Mouse (Mus musculus) E14TG2a.4 (cell line): Measurements from ENCODE around the gene Steap4.

Source experiments
- H3K27me3 ChIP-seq: 2 replicates; pipeline ENCODE4 v1.6.1; 2014; ENCODE audit warnings: low read length, control low read depth; ENCODE audit not compliant: insufficient read depth
- H3K36me3 ChIP-seq: 2 replicates; pipeline ENCODE4 v1.6.1; 2014; ENCODE audit warnings: low read length, control low read depth; ENCODE audit not compliant: insufficient read depth
- H3K4me1 ChIP-seq: replicated peaks from 2 replicates; pipeline ENCODE4 v1.6.1; 2014; ENCODE audit warnings: low read depth, low read length, control low read depth
- H3K4me3 ChIP-seq: replicated peaks from 2 replicates; pipeline ENCODE4 v1.5.1; 2014; ENCODE audit warnings: mild to moderate bottlenecking, low read length
- H3K9me3 ChIP-seq: 2 replicates; pipeline ENCODE4 v1.6.1; 2014; ENCODE audit warnings: low read length, control low read depth
- CTCF ChIP-seq: conservative IDR thresholded peaks from 2 replicates; pipeline ENCODE4 v1.5.1; 2014; ENCODE audit warnings: low read length
- NANOG ChIP-seq: IDR thresholded peaks from 2 replicates; pipeline ENCODE4 v1.6.1; 2014; ENCODE audit warnings: borderline replicate concordance, low read length, mixed read lengths
- POU5F1 ChIP-seq: IDR thresholded peaks from 2 replicates; pipeline ENCODE4 v1.6.1; 2014; ENCODE audit warnings: low read length, borderline replicate concordance

The Steap4 gene

DNA sequence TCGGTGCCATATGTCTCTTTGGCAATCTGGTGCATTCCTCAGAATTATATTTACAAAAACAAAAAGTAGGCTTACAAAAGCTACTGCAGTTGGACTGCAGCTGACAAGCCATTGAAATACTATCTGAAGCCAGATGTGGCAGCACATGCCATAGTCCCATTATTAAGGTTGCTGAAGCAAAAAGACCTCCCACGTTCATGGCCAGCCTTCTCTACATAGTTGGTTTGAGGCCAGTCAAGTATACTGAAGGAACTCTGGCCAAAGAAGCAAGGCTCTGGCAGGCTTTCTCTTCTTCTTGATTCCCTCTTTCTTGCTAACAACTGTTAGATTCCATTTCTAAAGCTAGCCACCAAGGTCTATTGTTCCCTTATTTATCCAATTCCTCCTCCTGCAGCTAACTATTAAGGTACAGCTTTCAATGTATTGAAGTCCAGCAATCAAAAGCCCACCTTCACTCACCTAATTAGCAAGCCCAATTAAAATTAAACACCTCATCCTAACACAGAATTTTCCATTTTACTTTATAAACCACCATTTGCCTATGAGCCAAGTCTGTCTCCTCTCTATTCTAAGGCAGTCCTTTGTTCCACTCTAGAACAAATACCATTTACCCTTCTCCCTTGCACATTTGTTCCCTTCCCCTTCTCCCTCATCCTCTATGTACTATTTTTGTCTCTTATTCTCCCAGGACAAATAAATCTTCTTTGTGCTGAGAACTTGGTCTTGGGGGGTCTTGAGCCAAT, 26.2 kb upstream of the Steap4 start:
- Histone ChIP-seq H3K4me3 (no peak overlapping the region), H3K36me3 (no peaks in the 10 kb centered on the region), H3K27me3 (no peaks in the 10 kb centered on the region), H3K9me3 (peaks cover 76% of the 10 kb centered on the region), H3K4me1 (no peaks in the 10 kb centered on the region)
- TF ChIP-seq POU5F1 (no peak), CTCF (no peak), NANOG (no peak)

DNA sequence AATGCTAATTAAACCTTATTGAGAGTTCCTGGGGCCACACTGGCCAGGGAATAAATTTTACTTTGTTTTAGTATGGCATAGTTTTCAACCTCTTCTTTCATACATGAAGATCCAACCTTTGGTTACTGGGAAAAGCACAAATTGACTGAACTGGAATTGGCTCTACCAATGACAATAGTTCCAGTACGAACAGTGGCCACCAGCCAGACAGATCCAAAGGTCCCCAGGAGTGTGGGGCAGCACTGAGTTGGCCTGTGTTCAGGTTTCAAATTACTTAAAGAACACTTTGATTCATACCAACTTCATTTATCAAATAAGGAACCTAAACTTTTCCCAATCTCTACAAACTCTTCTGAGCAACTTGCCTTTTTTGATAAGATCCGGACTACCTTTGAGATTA, 5.4 kb upstream of the Steap4 start:
- H3K4me3 ChIP-seq: no peak overlapping the region
- H3K36me3 ChIP-seq: no peaks in the 10 kb centered on the region
- H3K4me1 ChIP-seq: peaks cover 5% of the 10 kb centered on the region
- no peaks in the 10 kb centered on the region; the same call in 1 of the 2 replicates for H3K9me3 ChIP-seq
- H3K27me3 ChIP-seq: no peaks in the 10 kb centered on the region
- TF ChIP-seq NANOG (no peak), CTCF (no peak), POU5F1 (no peak)

DNA sequence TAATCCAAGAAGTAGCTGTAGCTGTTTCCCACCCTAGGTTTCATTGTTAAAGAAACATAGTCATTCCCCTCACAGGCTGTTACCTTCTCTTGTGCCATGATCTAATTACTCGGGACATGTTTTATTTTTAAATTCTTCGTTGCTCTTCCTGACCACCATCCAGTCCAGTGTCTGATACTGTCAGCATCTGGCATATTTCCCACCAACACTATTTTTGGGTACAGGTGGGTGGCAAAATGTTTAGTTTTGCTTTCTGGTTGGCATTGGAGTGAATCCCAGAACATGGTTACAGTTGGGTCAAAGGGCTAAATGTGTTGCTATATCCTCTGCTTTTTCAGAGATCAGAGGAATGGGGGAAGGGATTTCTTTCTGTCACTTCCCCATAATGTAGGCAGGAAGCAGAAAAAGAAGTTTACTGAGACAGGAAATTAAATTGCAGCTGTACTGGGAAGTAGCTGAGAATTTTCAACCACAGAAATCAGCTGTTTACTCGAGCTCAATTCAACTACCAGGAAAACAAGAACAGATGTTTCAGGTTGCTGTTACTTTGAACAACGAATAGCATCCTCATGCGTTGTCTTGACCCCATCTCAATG, 4.8 kb upstream of the Steap4 start:
- peaks cover 12% of the 10 kb centered on the region for H3K4me1 ChIP-seq
- no peaks in the 10 kb centered on the region; the same call in 1 of the 2 replicates for H3K9me3 ChIP-seq
- no peak for TF ChIP-seq POU5F1
- TF ChIP-seq NANOG: no peak
- TF ChIP-seq CTCF: no peak
- no peaks in the 10 kb centered on the region for H3K36me3 ChIP-seq
- no peak overlapping the region for H3K4me3 ChIP-seq
- H3K27me3 ChIP-seq: no peaks in the 10 kb centered on the region

DNA sequence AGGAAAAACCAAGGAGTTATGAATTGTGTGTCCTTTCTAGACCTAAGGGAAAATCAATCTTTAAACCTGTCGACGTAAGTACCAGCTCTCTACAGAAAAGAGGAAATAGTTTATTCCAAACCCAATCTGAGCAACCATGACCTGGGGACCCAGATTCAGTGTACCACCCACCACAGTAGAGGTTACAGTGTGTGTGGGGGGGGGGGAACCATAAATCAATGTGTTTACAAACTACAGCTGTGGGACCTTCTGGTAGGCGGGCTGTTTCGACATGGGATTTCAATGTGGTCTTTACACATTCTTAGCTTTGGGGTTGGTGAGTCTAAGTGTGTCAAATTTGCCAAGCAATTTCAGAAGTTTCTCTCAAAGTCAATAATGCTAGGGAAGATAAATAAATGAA, 2.2 kb upstream of the Steap4 start:
- no peaks in the 10 kb centered on the region for H3K36me3 ChIP-seq
- H3K9me3 ChIP-seq: peaks cover 9% of the 10 kb centered on the region; the same call in 1 of the 2 replicates
- peaks cover 15% of the 10 kb centered on the region for H3K4me1 ChIP-seq
- no peak overlapping the region for H3K4me3 ChIP-seq
- H3K27me3 ChIP-seq: no peaks in the 10 kb centered on the region
- no peak for TF ChIP-seq POU5F1
- no peak for TF ChIP-seq CTCF
- TF ChIP-seq NANOG: no peak

DNA sequence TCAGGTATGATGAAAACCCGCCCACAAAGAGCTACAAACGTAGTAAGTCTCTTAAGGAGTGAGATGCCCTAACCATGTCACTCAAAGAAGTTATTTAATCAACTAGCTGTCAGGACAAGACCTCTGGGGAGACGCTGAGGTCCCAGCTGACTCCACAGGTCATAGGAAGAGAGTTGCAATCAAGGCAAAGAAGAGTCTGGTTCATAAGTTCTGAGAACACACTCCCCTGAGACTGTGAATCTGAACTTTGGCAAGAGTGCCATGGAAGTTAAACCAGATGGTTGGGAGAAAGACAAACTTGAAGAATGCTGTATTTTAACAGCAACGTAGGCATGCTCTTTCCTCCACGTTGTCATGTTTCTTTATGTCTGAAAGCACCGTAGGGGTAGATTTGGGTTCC, 971 bp upstream of the Steap4 start:
- Histone ChIP-seq H3K36me3 (no peaks in the 10 kb centered on the region), H3K4me1 (peaks cover 15% of the 10 kb centered on the region), H3K9me3 (peaks cover 9% of the 10 kb centered on the region; the same call in 1 of the 2 replicates), H3K27me3 (no peaks in the 10 kb centered on the region), H3K4me3 (no peak overlapping the region)
- TF ChIP-seq CTCF (no peak), POU5F1 (no peak), NANOG (no peak)

DNA sequence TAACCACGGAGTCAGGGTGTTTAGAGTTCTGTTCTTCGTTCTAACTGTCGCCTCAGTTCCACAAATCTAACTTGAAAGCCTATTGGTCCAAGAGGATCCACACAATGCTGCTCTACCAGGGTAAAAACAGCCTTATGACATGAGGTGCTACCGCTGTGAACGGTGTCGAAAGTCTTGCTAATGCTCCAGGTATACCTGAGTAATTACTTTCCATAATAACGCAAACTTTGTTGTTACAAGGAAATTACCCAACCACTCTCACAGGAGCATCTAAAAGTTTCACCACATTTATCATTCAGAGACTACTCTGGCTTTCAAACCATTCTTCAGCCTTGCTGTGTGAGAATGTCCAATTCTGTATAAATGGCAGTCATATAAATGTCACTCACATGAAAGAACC, 856 bp downstream of the Steap4 start:
- H3K4me3 ChIP-seq: no peak overlapping the region
- H3K36me3 ChIP-seq: no peaks in the 10 kb centered on the region
- H3K9me3 ChIP-seq: peaks cover 9% of the 10 kb centered on the region; the same call in 1 of the 2 replicates
- no peaks in the 10 kb centered on the region for H3K27me3 ChIP-seq
- TF ChIP-seq POU5F1 (no peak), NANOG (no peak), CTCF (no peak)
- peaks cover 15% of the 10 kb centered on the region for H3K4me1 ChIP-seq

DNA sequence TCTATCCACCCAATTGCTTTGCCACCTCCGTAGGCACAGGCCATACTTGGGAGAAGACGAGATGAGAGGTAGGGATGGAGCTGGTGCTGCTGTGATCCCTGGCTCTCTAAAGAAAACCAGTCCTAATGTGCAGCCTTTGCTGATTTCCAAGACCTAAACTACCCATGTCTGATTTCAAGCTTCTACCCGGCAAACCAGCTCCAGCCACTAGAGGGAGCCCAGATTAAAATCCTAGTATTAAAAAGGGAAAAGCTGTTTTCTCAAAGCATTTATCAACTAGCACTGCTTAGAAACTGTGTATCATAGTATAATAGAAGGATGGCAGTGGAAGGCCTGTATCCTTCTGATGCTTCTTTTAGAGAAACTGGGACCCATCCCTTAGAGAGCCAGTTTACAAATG, 5.0 kb downstream of the Steap4 start:
- H3K4me1 ChIP-seq: peaks cover 5% of the 10 kb centered on the region
- H3K4me3 ChIP-seq: no peak overlapping the region
- no peaks in the 10 kb centered on the region for H3K36me3 ChIP-seq
- peaks cover 9% of the 10 kb centered on the region; the same call in 1 of the 2 replicates for H3K9me3 ChIP-seq
- no peaks in the 10 kb centered on the region for H3K27me3 ChIP-seq
- TF ChIP-seq CTCF (peak; percentile 87), POU5F1 (no peak)

DNA sequence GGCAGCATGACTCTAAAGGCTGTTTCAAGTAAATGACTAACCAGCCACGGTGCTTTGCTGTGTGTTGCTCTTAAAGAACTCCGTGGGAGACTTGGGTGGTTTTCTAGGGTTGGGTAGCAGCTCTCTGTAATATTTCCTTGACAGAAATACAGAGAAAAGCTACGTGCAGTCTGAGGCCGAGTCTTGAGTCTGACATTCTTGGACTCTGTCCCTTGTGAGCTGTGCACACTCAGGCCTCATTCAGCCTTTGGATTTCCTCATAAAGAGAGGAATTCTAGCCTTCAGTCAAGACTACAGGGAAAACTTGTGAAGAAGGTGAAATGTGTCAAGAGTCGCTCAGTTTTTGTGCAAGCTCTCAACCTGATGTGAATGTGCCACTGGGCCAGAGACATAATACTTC, 7.9 kb downstream of the Steap4 start:
- Histone ChIP-seq H3K27me3 (no peaks in the 10 kb centered on the region), H3K36me3 (no peaks in the 10 kb centered on the region), H3K4me1 (no peaks in the 10 kb centered on the region), H3K9me3 (no peaks in the 10 kb centered on the region), H3K4me3 (no peak overlapping the region)
- TF ChIP-seq POU5F1: no peak
- TF ChIP-seq NANOG: no peak
- TF ChIP-seq CTCF: no peak
